Mouse (Mus musculus) embryonic fibroblast, embryonic 13.5 days (primary cell): ENCODE data around the gene Iqsec1.

Experiments used
- CTCF ChIP-seq: IDR thresholded peaks from 2 replicates; pipeline ENCODE4 v1.5.1; 2011; ENCODE audit warnings: mild to moderate bottlenecking, control low read depth, low read length, moderate library complexity, borderline replicate concordance; ENCODE audit not compliant: insufficient read depth
- POLR2A ChIP-seq: IDR thresholded peaks from 2 replicates; pipeline ENCODE4 v1.6.1; 2011; ENCODE audit warnings: low read depth, mild to moderate bottlenecking, control low read depth, low read length, moderate library complexity

- TF ChIP-seq POLR2A (no peak), CTCF (no peak)
Observed at GRCm38 (mm10) chr6:90884631-90885030, 103.9 kb downstream of the Iqsec1 start.
